Mouse (Mus musculus) monocyte, adult 5-6 weeks (primary cell): ENCODE measurements around the gene Rhof. TPM values are rescaled to one million over a fixed set of nuclear protein-coding genes. Genes with fewer than 3 reads are reported as not detected.

Experiments used
- ATAC-seq: fragments of 153-309, 156-312 bp; replicated peaks from 2 replicates; pipeline ENCODE4 v1.8.0; 2017; ENCODE audit warnings: mild to moderate bottlenecking; ENCODE audit not compliant: low TSS enrichment, insufficient number of reproducible peaks, severe bottlenecking, poor library complexity, low FRiP score
- total RNA-seq: library from RNA; stranded (forward); fragments of 200-1000, 200-491, 200-594 nt; gene quantifications from 3 replicates; pipeline ENCODE4 v1.2.3, GENCODE M21; 2017

The Rhof gene
- total RNA-seq, 1 experiment from 2014 or later = 30.1 TPM

DNA sequence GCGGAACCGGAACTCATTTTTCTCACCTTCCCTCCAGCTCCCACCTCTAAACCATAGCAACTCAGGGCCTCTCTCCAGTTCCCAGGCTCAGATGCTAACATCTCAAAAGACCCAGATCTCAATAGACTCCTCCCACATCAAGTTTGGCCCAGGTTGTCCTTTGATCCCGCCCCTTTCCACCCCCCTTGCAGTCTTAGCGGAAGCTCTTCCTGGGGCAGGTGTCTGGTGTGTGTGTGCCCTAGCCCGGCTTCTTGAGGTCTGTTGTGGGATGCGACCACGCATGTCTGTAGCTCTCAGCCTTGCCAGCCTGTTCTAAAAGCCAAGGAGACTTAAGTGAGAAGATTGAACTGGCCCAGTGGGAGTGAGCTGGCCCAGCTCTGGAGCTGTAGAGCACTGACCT is 18.1 kb upstream of the Rhof start:
- ATAC-seq = peak; percentile 9; the same call in 1 of the 2 replicates

DNA sequence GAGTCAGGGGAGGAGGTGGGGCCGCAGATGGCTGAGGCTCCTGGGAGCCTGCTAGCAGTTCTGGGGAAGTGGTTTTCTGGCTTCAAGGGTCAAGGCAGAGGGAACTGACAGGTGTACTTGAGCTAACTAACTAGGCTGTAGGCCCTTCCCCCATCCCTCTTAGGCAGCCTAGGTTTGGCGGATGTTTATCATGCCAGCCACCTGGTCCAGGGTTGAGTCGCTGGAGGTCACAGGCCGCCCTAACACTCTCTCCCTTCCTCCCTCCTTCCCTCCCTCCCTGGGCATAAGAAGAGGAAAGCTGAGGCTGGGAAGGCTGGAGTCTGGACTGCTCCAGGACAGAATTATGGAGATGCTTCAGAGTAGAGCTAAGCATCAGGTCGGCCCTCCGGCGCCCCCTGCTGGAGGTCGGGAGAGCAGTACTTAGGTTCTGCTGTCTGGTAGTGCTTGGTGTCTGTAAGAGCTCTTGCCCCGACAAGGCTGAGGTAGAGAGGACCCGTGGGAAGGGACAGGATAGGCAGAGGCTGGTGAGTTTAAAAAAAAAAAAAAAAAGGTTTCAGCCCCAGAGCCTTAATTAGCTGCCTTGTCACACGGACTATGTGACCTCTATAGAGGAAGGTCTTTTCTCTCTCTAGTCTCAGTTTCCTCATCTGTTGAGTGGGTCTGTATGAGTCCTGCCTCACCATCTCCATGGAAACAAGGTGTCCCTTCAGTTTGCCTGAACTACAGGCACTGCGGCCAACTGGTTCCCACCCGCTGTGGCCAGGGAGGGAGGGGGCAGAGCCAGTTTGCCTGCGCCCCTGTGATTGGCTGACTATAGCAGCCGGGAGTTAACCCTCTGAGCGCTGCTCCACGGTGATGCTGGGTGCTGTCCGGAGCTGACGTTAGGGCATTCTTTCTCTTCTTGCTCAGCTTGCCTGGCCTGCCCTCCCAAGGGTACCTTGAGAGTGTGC is 17.2 kb upstream of the Rhof start:
- ATAC-seq = peak; percentile 38

DNA sequence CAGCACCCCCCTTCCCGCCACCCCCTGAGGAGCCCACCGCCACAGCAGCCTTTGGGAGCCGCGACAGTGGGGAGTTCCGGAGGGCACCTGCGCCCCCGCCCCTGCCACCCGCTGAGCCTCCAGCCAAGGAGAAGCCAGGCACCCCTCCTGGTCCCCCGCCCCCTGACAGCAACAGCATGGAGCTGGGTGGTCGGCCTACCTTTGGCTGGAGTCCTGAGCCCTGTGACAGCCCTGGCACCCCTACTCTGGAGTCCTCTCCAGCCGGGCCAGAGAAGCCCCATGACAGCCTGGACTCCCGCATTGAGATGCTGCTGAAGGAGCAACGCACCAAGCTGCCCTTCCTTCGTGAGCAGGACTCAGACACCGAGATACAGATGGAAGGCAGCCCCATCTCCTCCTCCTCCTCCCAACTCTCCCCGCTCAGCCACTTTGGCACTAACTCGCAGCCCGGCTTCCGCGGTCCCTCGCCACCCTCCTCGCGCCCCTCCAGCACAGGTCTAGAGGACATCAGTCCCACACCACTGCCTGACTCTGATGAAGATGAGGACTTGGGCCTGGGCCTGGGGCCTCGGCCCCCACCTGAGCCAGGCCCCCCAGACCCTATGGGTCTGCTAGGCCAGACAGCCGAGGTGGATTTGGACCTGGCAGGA is 15.7 kb upstream of the Rhof start:
- no peak for ATAC-seq

DNA sequence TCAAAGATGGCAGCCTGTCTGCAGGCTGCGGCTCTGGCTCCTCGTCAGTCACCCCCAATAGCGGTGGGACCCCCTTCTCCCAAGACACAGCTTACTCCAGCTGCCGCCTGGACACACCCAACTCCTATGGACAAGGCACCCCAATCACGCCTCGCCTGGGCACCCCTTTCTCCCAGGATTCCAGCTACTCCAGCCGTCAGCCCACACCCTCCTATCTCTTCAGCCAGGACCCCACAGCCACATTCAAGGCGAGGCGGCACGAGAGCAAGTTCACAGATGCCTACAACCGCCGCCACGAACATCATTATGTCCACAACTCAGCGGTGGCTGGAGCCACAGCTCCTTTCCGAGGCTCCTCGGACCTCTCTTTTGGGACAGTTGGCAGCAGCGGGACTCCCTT is 15.1 kb upstream of the Rhof start:
- no peak for ATAC-seq

DNA sequence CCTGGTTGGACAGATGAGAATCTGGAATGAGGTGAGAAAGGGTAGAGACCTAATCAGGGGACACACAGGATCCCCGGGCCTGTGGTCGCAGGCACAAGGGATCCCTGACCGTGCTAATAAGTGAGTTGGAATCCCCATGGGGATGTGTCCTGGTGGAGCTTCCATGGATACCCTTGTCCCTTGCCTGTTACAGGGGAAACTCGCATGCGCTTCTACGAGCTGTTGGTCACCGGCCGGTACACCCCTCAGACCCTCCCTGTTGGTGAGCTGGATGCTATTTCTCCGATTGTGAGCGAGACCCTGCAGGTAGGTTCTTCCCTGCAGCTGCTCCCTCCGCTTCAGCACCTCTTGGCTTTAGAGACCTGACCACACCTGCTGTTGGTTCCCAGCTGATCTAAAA is 13.9 kb upstream of the Rhof start:
- ATAC-seq = no peak

DNA sequence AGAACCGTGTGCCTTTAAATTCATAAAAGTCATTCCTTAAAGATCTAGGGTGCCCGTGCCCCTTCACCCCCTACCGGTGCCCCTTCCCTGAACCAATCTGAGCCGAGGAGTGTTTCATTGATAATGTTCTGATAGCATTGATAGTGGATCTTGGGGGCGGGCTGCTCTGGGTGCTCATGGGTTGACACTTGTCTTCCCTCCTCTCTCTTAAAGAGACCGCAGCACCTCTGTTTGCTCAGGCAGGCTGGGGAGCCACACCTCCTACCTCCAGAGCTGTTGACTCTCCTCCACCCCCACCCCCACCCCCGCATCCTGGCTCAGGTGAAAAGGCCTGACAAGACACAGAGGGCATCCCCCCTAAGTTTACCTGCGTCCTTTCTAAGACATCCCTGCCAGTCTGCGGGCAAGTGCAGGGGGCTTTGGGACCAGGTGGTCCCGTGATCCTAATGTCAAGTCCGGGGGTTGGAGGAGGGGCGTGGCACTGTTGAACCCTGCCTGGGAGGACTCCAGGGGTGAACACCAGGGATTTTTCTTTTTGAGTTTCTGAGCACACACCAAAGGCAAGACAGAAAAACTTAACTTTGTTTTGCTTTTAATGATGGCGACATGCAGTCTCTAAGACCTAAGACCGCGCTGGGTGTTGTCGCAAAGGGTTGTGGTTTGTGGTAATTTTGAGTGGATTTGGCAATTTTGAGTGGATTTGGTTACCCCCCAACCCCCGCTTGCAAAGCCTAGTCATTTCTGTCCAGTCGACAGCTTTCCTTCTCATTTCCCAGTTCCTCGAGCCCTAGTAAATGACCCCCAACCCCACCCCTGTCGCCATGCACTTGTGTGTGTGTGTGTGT is 12.5 kb upstream of the Rhof start:
- ATAC-seq = 0 out of 2 replicates have a peak, but pooled peaks have one; percentile 23

DNA sequence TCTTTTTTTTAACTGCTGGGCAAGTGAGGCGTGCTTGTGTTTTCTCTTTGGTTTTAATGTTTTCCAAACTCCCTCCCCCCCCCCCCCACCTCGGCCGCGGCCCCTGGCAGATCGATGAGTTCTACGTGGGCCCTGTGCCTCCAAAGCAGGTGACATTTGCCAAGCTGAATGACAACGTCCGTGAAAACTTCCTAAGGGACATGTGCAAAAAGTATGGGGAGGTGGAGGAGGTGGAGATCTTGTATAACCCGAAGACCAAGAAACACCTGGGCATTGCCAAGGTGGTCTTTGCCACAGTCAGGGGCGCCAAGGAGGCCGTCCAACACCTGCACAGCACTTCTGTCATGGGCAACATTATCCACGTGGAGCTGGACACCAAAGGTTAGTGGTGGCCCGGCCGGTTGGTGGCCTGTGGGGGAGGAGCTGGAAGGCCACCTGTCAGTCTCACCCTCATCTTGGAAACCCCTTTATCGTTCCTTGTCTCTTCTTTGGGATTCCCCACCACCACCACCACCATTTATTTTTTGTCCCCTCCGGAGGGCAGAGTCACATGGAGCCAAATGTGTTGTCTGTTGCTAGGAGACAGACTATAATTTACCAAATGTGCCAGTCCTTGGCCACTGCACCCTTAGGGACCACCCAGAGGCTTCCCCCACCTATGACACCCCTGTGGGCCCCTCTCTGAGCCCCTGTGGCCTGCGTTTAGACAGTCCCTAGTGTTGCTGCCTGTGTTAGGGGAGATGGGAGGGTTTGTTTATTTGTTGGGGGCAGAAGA is 11.7 kb upstream of the Rhof start:
- no peak for ATAC-seq

DNA sequence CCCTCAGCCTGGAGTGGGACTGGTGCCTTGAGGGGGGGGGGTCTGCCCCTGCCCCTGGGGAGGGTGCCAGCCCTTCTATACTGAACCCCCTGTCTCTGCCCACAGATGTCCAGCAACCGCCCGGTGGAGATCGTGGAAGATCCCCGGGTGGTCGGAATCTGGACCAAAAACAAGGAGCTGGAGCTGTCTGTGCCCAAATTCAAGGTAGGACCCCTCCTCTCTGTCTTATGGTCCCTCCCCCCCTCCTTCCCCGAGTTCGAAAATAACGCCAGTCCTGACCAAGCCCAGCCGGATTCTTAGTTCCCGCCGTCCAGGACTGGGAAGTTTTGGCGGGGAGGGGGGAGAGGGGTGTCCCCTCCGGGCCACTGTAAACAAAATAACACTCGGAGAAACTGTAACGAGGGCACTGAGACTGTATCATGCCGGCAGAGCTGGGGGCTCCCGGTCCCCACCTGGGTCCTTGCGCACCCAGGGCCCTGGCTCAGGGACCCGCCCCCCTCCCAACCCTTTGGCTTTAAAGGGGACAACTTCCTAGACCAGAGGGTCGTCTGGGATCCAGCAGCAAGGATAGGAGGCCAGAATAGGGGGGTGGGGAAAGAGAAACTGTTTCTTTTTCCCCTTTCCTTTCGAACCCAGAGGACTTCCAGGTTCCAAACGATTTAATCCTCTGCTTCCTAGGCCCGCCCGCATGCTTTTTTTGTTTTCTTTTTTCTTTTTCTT is 10.9 kb upstream of the Rhof start:
- ATAC-seq = no peak

DNA sequence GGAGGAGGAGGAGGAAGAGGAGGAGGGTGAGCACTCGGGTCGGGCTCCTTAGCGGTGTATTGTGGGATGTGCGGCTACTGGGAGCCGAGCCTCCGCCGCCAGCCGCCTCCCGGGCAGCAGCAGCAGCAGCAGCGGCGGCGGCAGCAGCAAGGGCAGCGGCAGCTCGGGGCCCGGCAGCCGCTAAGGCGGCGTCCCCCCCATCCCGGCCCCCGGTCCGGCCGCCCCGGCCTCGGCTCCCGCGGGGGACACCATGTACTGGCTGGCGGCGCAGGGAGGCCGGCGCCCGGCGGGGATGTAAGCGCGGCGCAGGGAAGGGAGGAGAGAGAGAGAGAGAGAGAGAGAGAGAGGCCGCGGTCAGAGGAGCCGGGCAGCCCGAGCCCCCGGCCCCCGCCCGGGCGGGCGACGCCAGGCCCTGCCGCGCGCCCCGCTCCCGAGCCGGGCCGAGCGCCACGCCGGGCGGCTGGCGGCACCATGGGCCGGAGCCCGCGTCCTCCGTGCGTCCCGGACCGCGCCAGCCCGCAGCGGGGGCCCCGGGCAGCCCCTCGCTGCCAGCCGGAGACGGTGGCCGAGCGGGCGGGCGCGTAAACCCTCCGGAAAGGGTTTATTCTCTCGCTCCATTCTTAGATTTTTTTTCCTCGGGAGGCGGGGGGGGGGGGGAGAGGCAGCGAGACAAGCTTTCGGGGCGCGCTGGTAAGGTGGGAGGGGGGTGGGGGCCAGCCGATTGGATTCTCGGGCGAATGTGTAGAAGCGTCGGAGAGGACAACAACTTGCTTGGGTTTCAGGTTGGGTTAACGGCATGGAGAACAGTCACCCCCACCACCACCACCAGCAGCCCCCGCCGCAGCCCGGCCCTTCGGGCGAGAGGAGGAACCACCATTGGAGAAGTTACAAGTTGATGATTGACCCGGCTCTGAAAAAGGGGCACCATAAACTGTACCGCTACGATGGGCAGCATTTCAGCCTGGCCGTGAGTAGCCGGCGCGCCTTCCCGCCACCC is 10.0 kb upstream of the Rhof start, which contains the start of gene Setd1b:
TSS of gene Setd1b (plus strand) at position 33 of the 997 bp plus-strand sequence.
- no peak for ATAC-seq

DNA sequence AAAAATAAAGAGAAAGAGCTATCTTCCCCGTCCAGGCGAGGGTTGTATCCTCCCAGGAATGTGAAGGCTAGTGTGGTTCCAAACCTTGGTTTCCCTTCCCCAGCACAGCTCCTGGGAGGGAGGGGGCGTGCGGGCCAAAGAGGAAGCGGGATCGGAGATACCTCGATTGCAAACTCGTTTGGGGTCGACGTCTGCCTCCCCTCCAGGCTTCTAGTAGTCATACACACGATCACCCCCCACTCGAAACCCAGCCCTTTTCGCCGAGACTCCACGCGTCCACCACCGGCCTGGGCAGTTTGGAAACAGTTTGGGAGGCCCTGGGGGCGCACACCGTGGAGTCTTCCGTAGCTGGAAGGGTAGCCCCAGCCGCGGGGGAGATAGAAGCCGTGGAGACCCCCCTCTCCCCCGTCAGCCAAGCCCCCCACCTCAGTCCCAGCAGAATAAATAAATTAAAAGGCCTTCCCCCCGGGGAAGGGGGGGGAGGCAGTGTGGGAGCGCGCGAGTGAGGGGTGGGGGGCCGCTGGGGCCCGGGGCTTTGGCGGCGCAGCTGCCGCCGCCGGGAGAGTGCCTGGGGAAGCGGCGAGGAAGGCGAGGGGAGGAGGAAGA is 9.2 kb upstream of the Rhof start:
- no peak for ATAC-seq

DNA sequence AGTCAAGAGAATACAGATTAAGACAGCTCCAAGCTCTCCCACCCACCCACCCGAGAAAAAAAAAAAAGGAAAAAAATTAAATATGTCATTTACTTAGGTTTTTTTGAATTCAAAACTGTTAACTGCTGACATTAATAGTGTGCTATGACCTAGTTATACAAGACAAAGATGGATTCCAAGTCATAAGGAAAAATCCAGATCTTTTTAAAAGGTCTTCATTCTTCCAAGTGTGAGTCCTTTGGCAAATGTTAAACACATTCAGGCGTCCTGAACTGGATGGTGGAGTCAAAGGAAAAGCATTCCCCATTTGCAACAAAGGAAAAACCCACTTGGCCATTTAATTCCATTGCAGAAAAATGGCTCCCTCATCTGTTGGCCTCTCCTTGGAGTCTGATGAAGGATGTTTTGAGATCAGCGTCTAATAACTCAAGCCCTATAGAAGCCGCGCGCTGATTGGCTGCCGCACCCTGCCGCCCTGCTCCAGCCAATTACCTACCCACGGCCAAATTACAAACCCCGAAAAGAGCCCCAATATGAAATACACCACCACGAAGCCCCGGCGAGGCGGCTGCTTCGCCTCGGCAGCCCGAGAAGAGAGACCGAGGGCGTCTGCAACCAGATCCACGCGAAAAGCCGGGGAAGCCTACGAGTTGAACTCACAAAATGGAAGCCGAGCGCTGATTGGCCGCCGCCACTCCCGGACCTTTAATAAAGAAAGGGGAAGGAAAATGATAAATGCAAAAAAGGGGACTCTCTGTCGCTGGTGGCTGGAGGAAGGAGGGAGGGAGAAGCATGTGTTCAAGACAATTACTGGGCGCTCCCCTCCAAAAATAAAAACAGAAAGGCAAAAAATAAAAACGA is 8.4 kb upstream of the Rhof start:
- peak; percentile 49 for ATAC-seq

DNA sequence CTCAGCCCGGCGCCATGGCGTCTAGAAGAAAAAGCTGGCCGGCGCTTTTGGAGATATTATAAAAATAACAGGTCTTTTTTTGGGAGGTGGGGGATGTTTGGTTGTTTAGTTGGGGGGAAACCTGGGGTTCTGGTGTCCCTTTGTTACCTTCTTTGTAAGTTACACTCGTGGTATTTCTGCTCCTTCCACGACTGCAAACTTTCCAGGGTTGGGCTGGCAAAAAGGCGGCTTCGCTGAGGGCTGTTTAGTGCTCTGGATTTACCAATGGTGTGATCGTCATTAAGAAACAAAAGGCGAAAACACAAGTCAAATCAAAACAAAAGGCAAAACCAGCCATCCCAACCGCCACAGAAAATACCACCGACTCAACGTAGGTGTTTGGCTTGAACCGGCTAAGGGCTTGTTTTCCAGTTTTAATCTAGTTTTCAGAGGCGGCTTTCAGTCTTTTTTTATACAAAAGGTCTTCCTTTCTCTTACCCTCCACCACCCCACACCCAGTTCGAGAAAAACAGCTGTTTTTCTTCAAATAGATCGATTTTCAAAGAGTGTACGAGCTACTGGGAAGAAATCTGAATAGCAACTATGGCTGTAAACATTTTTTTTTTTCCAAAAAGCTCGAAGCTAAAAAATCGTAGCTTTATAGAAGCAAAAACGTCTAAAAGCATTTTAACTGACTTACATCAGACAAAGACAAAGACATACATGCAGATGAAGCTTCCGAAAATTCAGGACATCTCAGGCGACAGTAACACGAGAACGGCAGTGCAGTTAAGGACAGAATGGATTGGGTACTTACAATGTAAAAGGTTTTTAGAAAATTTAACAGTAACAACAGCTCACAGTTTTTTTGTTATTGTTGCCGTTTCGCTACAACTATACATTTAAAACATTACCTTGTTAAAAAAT is 7.5 kb upstream of the Rhof start:
- ATAC-seq = no peak

DNA sequence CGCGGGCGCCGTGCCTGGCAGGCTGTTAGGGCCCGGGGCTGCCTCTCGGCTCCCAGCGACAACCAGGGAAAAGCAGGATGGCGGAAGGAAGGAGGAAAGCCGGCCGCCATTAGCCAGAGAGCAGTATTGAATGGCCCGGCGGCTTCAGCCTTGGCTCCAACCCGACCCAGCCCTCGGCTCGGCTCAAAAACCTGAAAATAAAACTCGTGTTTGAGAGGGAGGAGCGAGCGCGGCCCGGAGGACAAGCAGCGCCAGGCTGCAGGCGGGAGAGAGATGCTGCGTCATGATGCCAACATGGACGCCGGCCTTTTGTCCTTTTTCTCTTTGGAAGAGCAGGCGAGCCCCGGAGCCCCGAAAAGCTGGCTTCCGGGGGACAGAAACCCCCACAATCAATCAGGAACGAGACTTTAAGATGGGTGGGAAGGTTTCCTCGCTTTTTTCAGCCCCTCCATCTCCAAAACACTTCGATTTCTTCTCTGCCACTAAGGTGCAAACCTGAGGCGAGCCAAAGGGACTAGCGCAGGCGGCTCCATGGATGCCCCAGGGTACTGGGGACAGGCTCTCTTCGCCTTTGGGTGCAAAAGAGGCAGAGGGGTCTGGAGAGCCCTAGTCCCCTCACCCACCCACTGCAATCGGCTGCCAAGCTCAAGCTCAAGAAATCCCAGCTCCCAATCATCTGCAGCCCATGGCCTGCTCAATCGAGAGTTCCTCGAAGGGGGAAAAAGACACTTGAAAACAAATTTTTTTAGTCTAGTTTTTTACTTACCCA is 6.6 kb upstream of the Rhof start:
- ATAC-seq = peak; percentile 25; the same call in 1 of the 2 replicates
